Comparison of ENCODE assay signal across 19 mouse cellular contexts in the genomic region with DNA sequence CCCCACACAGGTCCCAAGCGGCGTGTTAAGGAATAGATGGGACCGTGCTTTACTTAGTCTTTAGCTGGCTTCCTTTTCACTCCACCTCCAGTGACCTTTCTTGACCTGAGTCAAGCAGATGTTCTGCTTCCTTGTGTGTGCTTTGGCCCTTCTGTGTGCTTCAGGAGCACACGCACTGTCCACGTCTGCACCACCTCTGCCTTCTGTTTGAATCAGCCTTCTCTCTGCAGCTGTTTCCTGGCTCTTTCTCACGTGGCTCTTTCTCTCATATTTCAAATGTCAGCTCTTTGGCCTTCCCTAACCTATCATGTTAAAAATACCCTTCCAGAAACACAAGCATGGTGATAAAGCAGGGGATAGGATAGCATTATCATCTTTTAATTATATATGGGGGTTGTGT. TPM values are rescaled to one million over a fixed set of nuclear protein-coding genes. Genes with fewer than 3 reads are reported as not detected.
DNase-seq lines count a peak whose midpoint lies in the region; ATAC-seq and TF ChIP-seq lines count a peak whose summit lies in the region.
"Had no signal": no experiment of that assay in that cellular context is flagged by ENCODE, and none has a peak within 500 bp of the region (broad histone marks: within the 10 kb centered on the region; RNA-seq: fewer than 3 reads in every experiment).

No protein-coding gene starts in this region.

- WGBS in embryonic facial prominence, embryonic 14.5 days: 43% methylated on average over 6 of the region's 6 CpGs
- 45% methylated on average over 6 of the region's 6 CpGs for whole genome bisulfite sequencing in embryonic facial prominence, embryonic 10.5 days
- 43% methylated on average over 6 of the region's 6 CpGs for WGBS in kidney, embryonic 16.5 days
- 38% methylated on average over 6 of the region's 6 CpGs for WGBS in kidney, embryonic 15.5 days
- 50% methylated on average over 6 of the region's 6 CpGs for WGBS in lung, embryonic 16.5 days
- WGBS in lung, postnatal 0 days: 56% methylated on average over 6 of the region's 6 CpGs

- no peaks in the 10 kb centered on the region for H3K4me1 ChIP-seq in embryonic facial prominence, embryonic 14.5 days (ENCODE audit: control insufficient read depth, insufficient read depth, low read length)
- H3K4me1 ChIP-seq in embryonic facial prominence, embryonic 10.5 days: peaks cover 22% of the 10 kb centered on the region
- peaks cover 14% of the 10 kb centered on the region; the same call in 1 of the 2 replicates for H3K4me1 ChIP-seq in kidney, embryonic 16.5 days (ENCODE audit: insufficient read depth, low read length)
- H3K4me1 ChIP-seq in kidney, embryonic 15.5 days: peaks cover 18% of the 10 kb centered on the region
- H3K4me1 ChIP-seq in lung, embryonic 16.5 days (replicated peaks; ENCODE audit: control insufficient read depth, insufficient read depth, low read length): peaks cover 5% of the 10 kb centered on the region; the same call in 1 of the 2 replicates
- no peaks in the 10 kb centered on the region for H3K4me1 ChIP-seq in lung, postnatal 0 days (ENCODE audit: insufficient read depth, low read depth, low read length)
- H3K4me1 ChIP-seq: forebrain, embryonic 15.5 days; liver, embryonic 15.5 days; midbrain, embryonic 12.5 days had no signal

- no peak overlapping the region for H3K27ac ChIP-seq in embryonic facial prominence, embryonic 14.5 days (replicated peaks; ENCODE audit: low read depth, low read length)
- H3K27ac ChIP-seq in embryonic facial prominence, embryonic 10.5 days (replicated peaks): no peak overlapping the region
- H3K27ac ChIP-seq in kidney, embryonic 16.5 days (ENCODE audit: low read length): no peak overlapping the region
- H3K27ac ChIP-seq in kidney, embryonic 15.5 days: no peak overlapping the region
- H3K27ac ChIP-seq in lung, embryonic 16.5 days (ENCODE audit: low read length): no peak overlapping the region
- H3K27ac ChIP-seq in lung, postnatal 0 days (ENCODE audit: low read length): no peak overlapping the region
- H3K27ac ChIP-seq: forebrain, embryonic 15.5 days; hindbrain, embryonic 10.5 days; left cerebral cortex, adult 2 months; liver, embryonic 15.5 days; midbrain, embryonic 12.5 days had no signal

- no peak for DNase-seq in embryonic facial prominence, embryonic 14.5 days (ENCODE audit: low spot score)
- no peak for DNase-seq in embryonic facial prominence, embryonic 10.5 days (ENCODE audit: low spot score)
- DNase-seq in lung, postnatal 0 days (ENCODE audit: low spot score): no peak
- peak; percentile 40 for DNase-seq in skeletal muscle tissue, adult 2 months (ENCODE audit: low read depth, low spot score)
- DNase-seq: cerebellum, adult 9-11 months; gastrocnemius, postnatal 36 days; liver; lung, postnatal 10 days had no signal

- TF ChIP-seq CTCF in lung, postnatal 0 days (IDR thresholded peaks at IDR 0.05): no peak

- no peak overlapping the region for H3K9ac ChIP-seq in embryonic facial prominence, embryonic 14.5 days (ENCODE audit: low read depth, low read length)
- no peak overlapping the region for H3K9ac ChIP-seq in kidney, embryonic 16.5 days (replicated peaks; ENCODE audit: low read length)
- no peak overlapping the region for H3K9ac ChIP-seq in kidney, embryonic 15.5 days
- no peak overlapping the region for H3K9ac ChIP-seq in lung, embryonic 16.5 days (ENCODE audit: low read length)
- no peak overlapping the region for H3K9ac ChIP-seq in lung, postnatal 0 days (replicated peaks; ENCODE audit: low read depth)
- H3K9ac ChIP-seq: forebrain, embryonic 15.5 days; liver, embryonic 15.5 days; midbrain, embryonic 12.5 days had no signal

- peaks cover 26% of the 10 kb centered on the region for H3K36me3 ChIP-seq in embryonic facial prominence, embryonic 14.5 days (ENCODE audit: control insufficient read depth, insufficient read depth, low read length)
- peaks cover 22% of the 10 kb centered on the region for H3K36me3 ChIP-seq in embryonic facial prominence, embryonic 10.5 days (replicated peaks)
- H3K36me3 ChIP-seq in kidney, embryonic 16.5 days (ENCODE audit: insufficient read depth, low read length): peaks cover 14% of the 10 kb centered on the region; the same call in 1 of the 2 replicates
- H3K36me3 ChIP-seq in kidney, embryonic 15.5 days: peaks cover 17% of the 10 kb centered on the region
- peaks cover 20% of the 10 kb centered on the region for H3K36me3 ChIP-seq in lung, embryonic 16.5 days (ENCODE audit: control insufficient read depth, insufficient read depth, low read length)
- peaks cover 24% of the 10 kb centered on the region for H3K36me3 ChIP-seq in lung, postnatal 0 days (ENCODE audit: insufficient read depth, low read length)
- H3K36me3 ChIP-seq: forebrain, embryonic 15.5 days; liver, embryonic 15.5 days; midbrain, embryonic 12.5 days had no signal

- no peak overlapping the region for H3K4me3 ChIP-seq in embryonic facial prominence, embryonic 14.5 days (ENCODE audit: low read depth, low read length)
- no peak overlapping the region for H3K4me3 ChIP-seq in embryonic facial prominence, embryonic 10.5 days
- H3K4me3 ChIP-seq in kidney, embryonic 16.5 days (ENCODE audit: low read length): no peak overlapping the region
- H3K4me3 ChIP-seq in kidney, embryonic 15.5 days (replicated peaks): no peak overlapping the region
- H3K4me3 ChIP-seq in lung, embryonic 16.5 days (ENCODE audit: low read length): no peak overlapping the region
- H3K4me3 ChIP-seq in lung, postnatal 0 days (ENCODE audit: low read depth, low read length): no peak overlapping the region
- H3K4me3 ChIP-seq: forebrain, embryonic 15.5 days; hindbrain, embryonic 10.5 days; left cerebral cortex, adult 2 months; liver, embryonic 15.5 days; midbrain, embryonic 12.5 days had no signal

- ATAC-seq in embryonic facial prominence, embryonic 14.5 days (ENCODE audit: low read depth): 0 out of 2 replicates have a peak, but pooled peaks have one; percentile 12
- ATAC-seq in kidney, embryonic 16.5 days (ENCODE audit: low FRiP score, low TSS enrichment): peak; percentile 42; the same call in 1 of the 2 replicates
- no peak; the same call in 1 of the 2 replicates for ATAC-seq in kidney, embryonic 15.5 days (replicated peaks; ENCODE audit: low FRiP score)
- ATAC-seq in lung, embryonic 16.5 days (ENCODE audit: low read depth): peak; percentile 31; the same call in 1 of the 2 replicates
- no peak for ATAC-seq in lung, postnatal 0 days
- no peak for ATAC-seq in inflammation-experienced regulatory T-cells, adult 6 months
- ATAC-seq: forebrain, embryonic 15.5 days; hindbrain, embryonic 16.5 days; intestine, postnatal 0 days had no signal

- no peaks in the 10 kb centered on the region for H3K27me3 ChIP-seq in embryonic facial prominence, embryonic 14.5 days (replicated peaks; ENCODE audit: control insufficient read depth, insufficient read depth, low read length)
- H3K27me3 ChIP-seq in embryonic facial prominence, embryonic 10.5 days (replicated peaks; ENCODE audit: low read depth, poor library complexity, severe bottlenecking): no peaks in the 10 kb centered on the region
- H3K27me3 ChIP-seq in kidney, embryonic 16.5 days (ENCODE audit: insufficient read depth, low read length): no peaks in the 10 kb centered on the region
- H3K27me3 ChIP-seq in kidney, embryonic 15.5 days: no peaks in the 10 kb centered on the region
- no peaks in the 10 kb centered on the region for H3K27me3 ChIP-seq in lung, embryonic 16.5 days (ENCODE audit: control insufficient read depth, insufficient read depth, low read depth, low read length)
- H3K27me3 ChIP-seq in lung, postnatal 0 days (replicated peaks; ENCODE audit: insufficient read depth, low read length): no peaks in the 10 kb centered on the region
- H3K27me3 ChIP-seq: forebrain, embryonic 15.5 days; liver, embryonic 15.5 days; midbrain, embryonic 12.5 days had no signal

- no peaks in the 10 kb centered on the region for H3K9me3 ChIP-seq in embryonic facial prominence, embryonic 14.5 days (ENCODE audit: control insufficient read depth, low read length)
- no peaks in the 10 kb centered on the region for H3K9me3 ChIP-seq in embryonic facial prominence, embryonic 10.5 days
- no peaks in the 10 kb centered on the region for H3K9me3 ChIP-seq in kidney, embryonic 16.5 days (ENCODE audit: low read length)
- H3K9me3 ChIP-seq in kidney, embryonic 15.5 days (replicated peaks): no peaks in the 10 kb centered on the region
- no peaks in the 10 kb centered on the region for H3K9me3 ChIP-seq in lung, embryonic 16.5 days (ENCODE audit: control insufficient read depth, low read length)
- H3K9me3 ChIP-seq in lung, postnatal 0 days (ENCODE audit: low read length): no peaks in the 10 kb centered on the region
- H3K9me3 ChIP-seq: forebrain, embryonic 15.5 days; hindbrain, embryonic 10.5 days; liver, embryonic 15.5 days; midbrain, embryonic 12.5 days had no signal

- no peak overlapping the region for H3K4me2 ChIP-seq in embryonic facial prominence, embryonic 14.5 days (ENCODE audit: low read depth, low read length)
- no peak overlapping the region for H3K4me2 ChIP-seq in kidney, embryonic 16.5 days (replicated peaks; ENCODE audit: low read depth, low read length)
- H3K4me2 ChIP-seq in kidney, embryonic 15.5 days: no peak overlapping the region
- no peak overlapping the region for H3K4me2 ChIP-seq in lung, embryonic 16.5 days (ENCODE audit: low read depth, low read length)
- no peak overlapping the region for H3K4me2 ChIP-seq in lung, postnatal 0 days (replicated peaks; ENCODE audit: low read depth, low read length)
- H3K4me2 ChIP-seq: forebrain, embryonic 15.5 days; liver, embryonic 15.5 days; midbrain, embryonic 12.5 days had no signal

- no peak for TF ChIP-seq EP300 in lung, postnatal 0 days (IDR thresholded peaks at IDR 0.05)

RNA-seq across cellular contexts. Expression of gene Abca4, which starts 42.7 kb away (rescaled TPM):
- polyA plus RNA-seq in embryonic facial prominence, embryonic 14.5 days (2014; fragmentation: Nextera tagmentation; extraction: Ambion mirVana): 1.5 and 1.8 TPM in 2 replicates
- polyA plus RNA-seq in embryonic facial prominence, embryonic 10.5 days (2016; fragmentation: Nextera tagmentation; extraction: Ambion mirVana): 1.9 and 2.0 TPM in 2 replicates
- polyA plus RNA-seq in kidney, embryonic 16.5 days (2015; fragmentation: Nextera tagmentation; extraction: Ambion mirVana): 0.73 and 1.4 TPM in 2 replicates
- polyA plus RNA-seq in kidney, embryonic 15.5 days (2015; fragmentation: Nextera tagmentation; extraction: Ambion mirVana): 0.70 and 0.72 TPM in 2 replicates
- polyA plus RNA-seq in lung, embryonic 16.5 days (2015; fragmentation: Nextera tagmentation; extraction: Ambion mirVana): 0.90 and 1.5 TPM in 2 replicates
- polyA plus RNA-seq in lung, postnatal 0 days (2015; fragmentation: Nextera tagmentation; extraction: Ambion mirVana): 2.3 and 2.5 TPM in 2 replicates
- not detected for polyA plus RNA-seq in inflammation-experienced regulatory T-cells, adult 6 months (2017; shearing (Covaris generic))

RNA-seq across cellular contexts. Expression of gene Arhgap29, which starts 49.2 kb away (rescaled TPM):
- polyA plus RNA-seq in embryonic facial prominence, embryonic 14.5 days (2014; fragmentation: Nextera tagmentation; extraction: Ambion mirVana): 75.2 and 82.0 TPM in 2 replicates
- polyA plus RNA-seq in embryonic facial prominence, embryonic 10.5 days (2016; fragmentation: Nextera tagmentation; extraction: Ambion mirVana): 40.9 and 46.9 TPM in 2 replicates
- 46.2 and 48.8 TPM in 2 replicates for polyA plus RNA-seq in kidney, embryonic 16.5 days (2015; fragmentation: Nextera tagmentation; extraction: Ambion mirVana)
- 43.3 and 47.9 TPM in 2 replicates for polyA plus RNA-seq in kidney, embryonic 15.5 days (2015; fragmentation: Nextera tagmentation; extraction: Ambion mirVana)
- polyA plus RNA-seq in lung, embryonic 16.5 days (2015; fragmentation: Nextera tagmentation; extraction: Ambion mirVana): 64.6 and 65.6 TPM in 2 replicates
- 56.8 and 67.2 TPM in 2 replicates for polyA plus RNA-seq in lung, postnatal 0 days (2015; fragmentation: Nextera tagmentation; extraction: Ambion mirVana)
- polyA plus RNA-seq in inflammation-experienced regulatory T-cells, adult 6 months (2017; shearing (Covaris generic)): under 1 TPM in 2 of 3 experiments, not detected in 1; 0.20 to 0.43 TPM

Comparison
In these comparisons a context has a peak if more than half of its experiments do, and no peak if none do; other contexts are left out.
1. ATAC-seq: peak in embryonic facial prominence, embryonic 14.5 days (single experiment), kidney, embryonic 16.5 days (single experiment) and lung, embryonic 16.5 days (single experiment); none in kidney, embryonic 15.5 days (single experiment), lung, postnatal 0 days (single experiment) and inflammation-experienced regulatory T-cells, adult 6 months (single experiment).
2. RNA of gene Arhgap29, which starts 49.2 kb away (polyA plus RNA-seq): 75.2 to 82.0 TPM in embryonic facial prominence, embryonic 14.5 days, 64.6 to 65.6 TPM in lung, embryonic 16.5 days, 56.8 to 67.2 TPM in lung, postnatal 0 days, 40.9 to 46.9 TPM in embryonic facial prominence, embryonic 10.5 days, 46.2 to 48.8 TPM in kidney, embryonic 16.5 days and 43.3 to 47.9 TPM in kidney, embryonic 15.5 days; 0.20 to 0.43 TPM in inflammation-experienced regulatory T-cells, adult 6 months; every median in the first group is over 10 times any median in the second.